Mouse (Mus musculus) macrophage (primary cell): ENCODE measurements around the gene Ccni. TPM values are rescaled to one million over a fixed set of nuclear protein-coding genes. Genes with fewer than 3 reads are reported as not detected.
A peak's percentile ranks its signal among the peaks of the same experiment; 100 is the strongest.

Source experiments
- H3K27ac ChIP-seq: fragments of 350-480 bp; formaldehyde crosslinking; 2 replicates; pipeline ENCODE4 v1.9.0; 2021
- H3K36me3 ChIP-seq: fragments of 350-480 bp; formaldehyde crosslinking; 2 replicates; pipeline ENCODE4 v1.9.0; 2021; ENCODE audit errors: inconsistent target
- H3K4me3 ChIP-seq: fragments of 350-480 bp; formaldehyde crosslinking; 2 replicates; pipeline ENCODE4 v1.9.0; 2021; ENCODE audit errors: inconsistent target
- H3K79me2 ChIP-seq: fragments of 350-480 bp; formaldehyde crosslinking; 2 replicates; pipeline ENCODE4 v1.9.0; 2021; ENCODE audit errors: inconsistent target
- WGBS: methylation state at CpG from one replicate; pipeline ENCODE4 v1.1.7; 2026; ENCODE audit warnings: inconsistent platforms; ENCODE audit not compliant: missing documents; 5-methylcytosine and 5-hydroxymethylcytosine counted together
- polyA plus RNA-seq: library from polyadenylated mRNA; stranded (reverse); fragments of 250-400 nt; gene quantifications from 3 replicates; pipeline ENCODE4 v1.2.4, GENCODE M21; 2018; ENCODE audit warnings: inconsistent platforms

Gene Ccni
- polyA plus RNA-seq, 1 experiment from 2014 or later: 120 TPM

DNA sequence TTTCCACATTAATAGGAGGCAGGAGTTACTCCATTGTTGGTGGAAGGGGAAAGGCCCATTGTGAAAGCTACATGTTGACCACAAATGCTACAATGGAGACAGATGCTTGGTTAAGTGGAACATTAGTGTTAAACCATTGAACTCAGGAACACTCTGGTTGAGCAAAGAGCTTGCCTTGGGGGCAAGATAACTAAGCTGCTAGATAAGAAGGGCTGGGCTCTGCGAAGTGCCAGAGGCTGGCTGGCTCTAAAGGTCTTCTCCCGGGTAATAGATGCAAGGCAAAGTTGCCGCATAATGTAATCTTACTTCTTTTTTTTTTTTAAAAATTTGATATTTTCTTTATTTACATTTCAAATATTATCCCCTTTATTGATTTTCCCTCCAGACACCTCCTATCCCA lies 20.9 kb upstream of the Ccni start:
- Histone ChIP-seq H3K79me2 (no peaks in the 10 kb centered on the region), H3K27ac (no peak overlapping the region), H3K36me3 (no peaks in the 10 kb centered on the region), H3K4me3 (no peak overlapping the region)
- 100% methylated on average over 3 of the region's 3 CpGs for WGBS

DNA sequence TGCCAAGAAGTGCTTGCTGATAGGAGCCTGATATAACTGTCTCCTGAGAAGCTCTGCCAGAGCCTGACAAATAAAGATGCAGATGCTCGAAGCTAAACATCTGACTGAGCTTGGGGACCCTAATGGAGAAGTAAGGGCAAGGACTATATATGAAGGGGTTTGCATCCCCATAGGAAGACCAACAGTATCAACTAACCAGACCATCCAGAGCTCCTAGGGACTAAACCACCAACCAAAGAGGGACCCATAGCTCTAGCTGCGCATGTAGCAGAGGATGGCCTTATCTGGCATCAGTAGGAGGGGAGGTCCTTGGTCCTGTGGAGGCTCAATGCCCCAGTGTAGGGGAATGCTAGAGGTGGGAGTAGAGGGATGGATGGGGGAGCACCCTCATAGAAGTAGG lies 18.3 kb upstream of the Ccni start:
- WGBS: 88% methylated on average over 2 of the region's 2 CpGs
- no peaks in the 10 kb centered on the region for H3K36me3 ChIP-seq
- H3K27ac ChIP-seq: no peak overlapping the region
- no peaks in the 10 kb centered on the region for H3K79me2 ChIP-seq
- no peak overlapping the region for H3K4me3 ChIP-seq

DNA sequence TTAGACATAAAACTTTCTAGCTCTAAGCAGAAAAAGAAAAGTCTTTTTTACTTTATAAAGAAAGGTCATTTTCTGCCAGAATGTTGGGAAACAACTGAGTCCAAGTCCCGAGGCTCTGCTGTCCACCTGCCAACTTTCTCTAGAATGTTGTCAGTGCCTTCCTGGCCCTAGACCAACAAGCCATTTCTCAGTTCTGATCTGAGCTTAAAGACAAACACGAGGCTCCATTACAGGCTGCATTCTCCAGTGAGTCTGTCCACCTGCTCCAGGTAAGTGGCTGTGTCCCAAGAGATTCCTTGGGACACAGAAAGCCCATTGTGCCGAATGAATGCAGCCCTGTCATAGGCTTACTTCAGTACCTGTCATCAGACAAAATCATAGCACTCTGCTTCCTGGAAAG lies 15.4 kb upstream of the Ccni start:
- 73% methylated on average over 3 of the region's 3 CpGs for WGBS
- no peak overlapping the region for H3K27ac ChIP-seq
- no peaks in the 10 kb centered on the region for H3K79me2 ChIP-seq
- no peaks in the 10 kb centered on the region for H3K36me3 ChIP-seq
- no peak overlapping the region for H3K4me3 ChIP-seq

DNA sequence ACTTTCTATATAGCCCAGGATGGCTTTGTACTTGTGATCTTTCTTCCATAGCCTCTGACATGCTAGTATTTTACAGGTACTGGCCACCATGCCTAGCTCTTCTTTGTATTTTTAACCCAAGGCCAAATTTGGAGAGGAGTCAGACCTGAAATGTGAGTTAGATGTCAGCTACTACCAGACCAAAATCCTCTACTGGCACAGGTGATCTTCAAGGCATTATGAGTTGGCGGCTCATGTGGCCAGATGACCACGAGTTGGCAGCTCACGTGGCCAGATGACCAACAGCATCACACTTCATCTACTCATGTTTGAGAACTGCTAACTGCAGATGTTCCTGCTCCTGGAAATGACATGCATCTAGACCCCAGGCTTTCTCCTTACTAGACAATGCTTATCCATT lies 12.1 kb upstream of the Ccni start:
- Histone ChIP-seq H3K4me3 (no peak overlapping the region), H3K36me3 (no peaks in the 10 kb centered on the region), H3K27ac (no peak overlapping the region), H3K79me2 (no peaks in the 10 kb centered on the region)
- 92% methylated on average over 3 of the region's 3 CpGs for WGBS

DNA sequence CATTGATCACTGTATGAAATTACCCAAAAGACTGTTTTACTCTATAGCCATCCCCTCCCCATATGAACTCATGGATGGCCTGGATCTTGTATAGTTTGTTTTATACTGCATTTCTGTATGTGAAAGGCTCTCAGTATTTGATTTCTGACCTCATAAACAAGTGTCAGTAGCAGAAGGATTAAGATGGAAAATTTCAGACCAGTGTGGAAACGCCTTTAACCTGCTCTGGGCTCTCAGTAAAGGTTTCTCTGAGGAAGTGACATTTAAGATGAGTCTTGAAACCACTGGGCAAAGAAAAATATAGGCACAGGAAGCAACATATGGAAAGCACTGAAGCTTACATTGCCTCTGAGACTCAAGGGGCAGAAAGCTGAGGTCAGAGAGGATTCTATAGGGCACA lies 1.3 kb upstream of the Ccni start:
- Histone ChIP-seq H3K27ac (no peak overlapping the region), H3K4me3 (no peak overlapping the region), H3K36me3 (no peaks in the 10 kb centered on the region), H3K79me2 (peaks cover 31% of the 10 kb centered on the region)
- 75% methylated on average over 1 of the region's 1 CpGs for WGBS

DNA sequence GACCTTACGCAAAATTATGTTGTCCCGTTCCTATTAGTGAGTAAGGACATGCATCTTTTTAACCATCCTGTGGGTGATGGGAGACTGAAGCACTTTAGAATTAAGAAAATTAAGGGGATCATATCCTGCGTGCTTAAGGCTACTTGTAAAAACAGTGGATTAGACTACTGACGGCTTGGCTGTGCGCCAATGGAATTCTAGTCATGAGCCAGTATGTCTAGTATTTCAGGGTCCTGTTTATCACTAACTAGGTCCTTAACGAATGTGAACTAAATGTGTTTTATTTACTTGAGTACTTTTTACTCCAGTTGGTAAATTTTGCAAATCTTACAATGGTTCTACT lies 682 bp upstream of the Ccni start:
- Histone ChIP-seq H3K27ac (peak overlapping the region; percentile 75), H3K79me2 (peaks cover 37% of the 10 kb centered on the region)
- WGBS: 12% methylated on average over 6 of the region's 6 CpGs

DNA sequence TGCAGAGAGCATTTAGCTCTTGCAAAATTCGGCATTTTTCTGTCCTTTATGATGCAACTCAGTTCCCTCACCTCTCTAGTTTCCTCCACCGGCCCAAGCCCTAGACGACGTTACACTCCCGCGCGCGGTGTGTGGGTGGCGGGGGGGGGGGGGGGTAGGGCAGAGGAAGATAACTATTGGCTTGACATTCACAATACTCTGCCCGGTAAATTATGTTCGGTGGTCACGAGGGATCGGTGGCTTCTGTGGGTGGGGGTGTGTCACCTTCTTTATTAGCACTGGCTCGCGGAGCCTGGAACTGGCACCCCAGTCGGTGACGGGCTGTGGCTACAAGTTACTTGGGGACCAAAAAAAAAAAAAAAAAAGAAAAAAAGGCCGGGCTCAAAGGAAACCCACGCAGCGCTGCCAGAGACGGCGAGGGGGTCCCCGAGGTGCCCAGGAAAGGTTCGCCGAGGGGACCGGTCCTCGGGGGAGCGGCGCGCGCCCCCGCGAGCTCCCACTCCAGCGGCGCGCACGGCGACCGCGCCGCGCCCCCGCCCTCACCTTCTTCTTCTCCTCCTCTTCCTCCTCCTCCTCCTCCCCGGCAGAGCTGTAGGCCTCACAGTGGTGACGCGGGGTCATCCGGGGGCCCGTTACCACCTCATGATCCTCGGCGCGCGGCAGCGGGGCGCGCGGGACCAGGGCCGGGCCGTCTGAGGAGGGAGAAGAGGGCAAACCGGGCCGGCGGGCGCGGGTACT lies 755 bp downstream of the Ccni start:
- H3K27ac ChIP-seq: peak overlapping the region; percentile 13; the same call in 1 of the 2 replicates
- under 1% methylated on average over 56 of the region's 63 CpGs for WGBS
- H3K4me3 ChIP-seq: peak overlapping the region; percentile 53

More for the DNA sequence above, 682 bp upstream of the Ccni start:
- H3K36me3 ChIP-seq: no peaks in the 10 kb centered on the region
- H3K4me3 ChIP-seq: peak overlapping the region; percentile 46

DNA sequence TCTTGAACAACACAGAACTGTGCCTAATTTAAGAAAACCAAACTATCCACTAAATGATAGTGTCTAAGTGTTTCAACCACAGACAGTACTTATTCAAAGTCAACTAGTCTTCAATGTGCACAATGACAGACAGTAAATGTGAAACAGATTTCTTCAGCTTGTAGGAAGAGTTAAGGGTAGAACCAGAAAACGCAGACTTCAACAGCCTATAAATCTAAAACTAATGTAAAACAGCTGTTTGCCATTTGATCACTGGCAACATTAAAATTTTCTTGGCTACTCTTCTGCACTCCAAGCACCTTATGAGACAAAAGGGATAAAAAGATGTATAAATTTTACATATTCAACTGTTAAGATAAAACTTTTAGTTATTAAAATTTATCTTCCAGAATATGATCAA lies 5.1 kb downstream of the Ccni start:
- 100% methylated on average over 1 of the region's 1 CpGs for WGBS
- peaks cover 16% of the 10 kb centered on the region for H3K36me3 ChIP-seq
- H3K27ac ChIP-seq: no peak overlapping the region

More for the DNA sequence above, 755 bp downstream of the Ccni start:
- Histone ChIP-seq H3K36me3 (peaks cover 10% of the 10 kb centered on the region), H3K79me2 (peaks cover 50% of the 10 kb centered on the region)

DNA sequence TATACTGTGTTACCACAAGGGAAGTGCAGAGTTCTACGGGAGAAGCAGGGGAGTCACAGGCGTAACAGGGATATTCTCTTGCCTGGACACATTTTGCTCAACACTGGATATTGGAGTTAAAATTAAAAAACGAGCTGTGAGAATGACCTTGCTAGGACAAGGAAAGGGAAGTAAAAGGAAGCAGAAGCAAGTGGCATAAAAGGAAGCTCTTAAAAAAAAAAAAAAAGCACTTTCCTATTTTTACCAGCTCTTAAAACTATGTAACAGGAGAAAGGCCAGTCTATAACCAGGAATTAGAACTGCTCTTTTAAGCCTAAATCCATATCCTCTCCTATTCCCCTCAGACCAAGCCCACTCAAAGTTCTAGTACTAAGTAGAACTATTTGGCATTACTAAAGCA lies 8.1 kb downstream of the Ccni start:
- H3K79me2 ChIP-seq: peaks cover 70% of the 10 kb centered on the region
- H3K36me3 ChIP-seq: peaks cover 16% of the 10 kb centered on the region
- peak overlapping the region; percentile 44 for H3K27ac ChIP-seq
- no peak overlapping the region for H3K4me3 ChIP-seq
- WGBS: 51% methylated on average over 3 of the region's 3 CpGs

More for the DNA sequence above, 5.1 kb downstream of the Ccni start:
- no peak overlapping the region for H3K4me3 ChIP-seq
- peaks cover 73% of the 10 kb centered on the region for H3K79me2 ChIP-seq

DNA sequence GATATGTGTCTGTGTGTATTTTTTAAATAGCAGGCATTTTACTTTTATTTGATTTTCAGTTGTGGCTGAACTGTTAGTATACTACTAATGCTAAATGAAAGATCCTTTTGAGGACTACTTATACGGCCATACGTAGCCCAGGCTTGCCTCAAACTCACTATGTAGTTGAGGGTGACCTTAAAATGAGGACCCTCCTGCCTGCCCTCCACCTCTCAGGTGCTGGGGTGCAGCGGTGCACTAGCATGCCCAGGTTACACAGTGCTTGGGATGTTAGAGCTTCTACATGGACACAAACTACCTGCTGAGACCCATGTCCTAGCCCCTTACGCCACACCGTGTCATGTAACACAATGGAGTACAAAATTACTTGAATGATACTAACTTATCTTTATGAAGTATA lies 15.9 kb downstream of the Ccni start:
- WGBS: 94% methylated on average over 5 of the region's 5 CpGs
- Histone ChIP-seq H3K79me2 (peaks cover 52% of the 10 kb centered on the region), H3K4me3 (no peak overlapping the region), H3K27ac (no peak overlapping the region), H3K36me3 (peaks cover 31% of the 10 kb centered on the region)

DNA sequence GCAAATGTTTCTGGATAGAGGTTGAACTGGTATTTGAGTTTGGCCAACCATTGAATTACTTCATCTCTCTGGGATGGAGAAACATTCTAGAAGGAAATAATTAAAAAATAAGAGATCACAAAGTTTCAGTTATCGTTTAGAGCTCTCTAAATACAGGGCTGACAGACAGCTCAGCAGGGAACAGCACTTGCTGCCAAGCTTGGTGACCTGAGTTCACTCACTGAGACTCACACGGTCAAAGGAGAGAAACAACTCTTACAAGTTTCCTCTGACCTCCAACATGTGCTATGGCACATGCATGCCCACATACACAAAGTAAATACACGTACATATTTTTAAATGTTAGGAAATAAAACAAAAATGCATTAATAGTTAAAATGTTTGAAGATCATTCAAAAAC lies 16.7 kb downstream of the Ccni start:
- no peak overlapping the region for H3K27ac ChIP-seq
- peaks cover 34% of the 10 kb centered on the region for H3K36me3 ChIP-seq
- H3K4me3 ChIP-seq: no peak overlapping the region
- WGBS: 92% methylated on average over 3 of the region's 3 CpGs
- H3K79me2 ChIP-seq: peaks cover 44% of the 10 kb centered on the region

DNA sequence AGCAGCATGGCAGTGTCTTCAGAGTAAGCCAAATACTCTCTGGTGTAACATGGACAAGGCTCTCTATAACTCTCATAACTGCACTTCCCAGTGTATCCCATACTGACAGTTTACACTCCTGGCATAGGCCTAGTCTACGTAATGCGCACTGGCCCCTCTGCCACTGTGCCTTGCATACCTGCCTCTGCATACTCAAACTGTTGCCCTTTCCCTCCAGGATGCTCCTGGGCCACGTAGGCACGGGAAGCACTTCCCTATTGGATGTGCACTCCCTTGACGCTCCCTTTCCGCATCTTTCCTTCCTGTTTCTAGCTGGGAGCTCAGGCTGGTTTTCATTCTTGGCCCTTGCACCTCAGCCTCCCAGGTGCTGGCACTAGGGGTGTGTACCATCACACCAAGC lies 21.7 kb downstream of the Ccni start:
- peaks cover 43% of the 10 kb centered on the region for H3K36me3 ChIP-seq
- H3K27ac ChIP-seq: no peak overlapping the region
- H3K79me2 ChIP-seq: peaks cover 1% of the 10 kb centered on the region; the same call in 1 of the 2 replicates
- 90% methylated on average over 6 of the region's 6 CpGs for WGBS
- H3K4me3 ChIP-seq: no peak overlapping the region

DNA sequence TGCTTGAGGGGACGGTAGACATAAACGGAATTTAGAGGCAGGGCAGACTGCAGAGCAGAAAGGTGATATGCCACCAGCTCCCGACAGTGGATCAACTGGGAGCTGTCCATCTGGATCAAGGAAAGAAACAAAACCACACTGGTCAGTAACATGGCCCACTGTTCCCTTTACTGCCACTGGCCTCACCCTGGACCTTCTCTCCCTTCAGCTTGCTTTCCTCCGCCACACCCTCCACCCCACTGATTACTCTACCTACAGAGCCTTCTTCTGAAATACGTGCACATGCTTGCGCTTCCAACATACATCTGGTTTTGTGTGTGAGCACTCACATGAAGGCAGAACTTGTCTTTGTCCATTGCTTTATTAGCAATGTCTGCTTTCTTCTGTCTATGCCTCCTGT lies 23.0 kb downstream of the Ccni start:
- Histone ChIP-seq H3K4me3 (no peak overlapping the region), H3K79me2 (no peaks in the 10 kb centered on the region), H3K36me3 (peaks cover 37% of the 10 kb centered on the region), H3K27ac (no peak overlapping the region)
- WGBS: 98% methylated on average over 6 of the region's 6 CpGs

DNA sequence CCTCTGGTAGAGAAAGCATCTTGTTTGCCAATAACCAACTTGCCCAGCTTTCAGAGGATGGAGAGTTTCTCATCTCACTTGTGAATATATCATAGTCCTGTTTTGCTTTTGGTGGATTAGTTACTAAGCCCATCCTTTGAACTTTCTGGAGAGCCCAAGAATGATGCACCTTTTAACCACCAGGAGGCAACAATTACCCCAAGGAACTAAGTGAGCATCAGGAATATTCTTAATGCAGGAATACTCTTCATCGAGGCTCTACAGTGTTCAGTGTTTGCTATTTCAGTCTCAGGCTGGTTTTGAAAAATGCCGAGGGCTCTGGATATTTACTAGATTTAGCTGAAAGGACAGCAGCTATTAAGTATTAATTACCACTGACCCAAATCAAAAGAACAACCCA lies 26.0 kb downstream of the Ccni start:
- no peaks in the 10 kb centered on the region for H3K79me2 ChIP-seq
- H3K27ac ChIP-seq: no peak overlapping the region
- no peak overlapping the region for H3K4me3 ChIP-seq
- 37% methylated on average over 2 of the region's 2 CpGs for WGBS
- H3K36me3 ChIP-seq: peaks cover 13% of the 10 kb centered on the region

DNA sequence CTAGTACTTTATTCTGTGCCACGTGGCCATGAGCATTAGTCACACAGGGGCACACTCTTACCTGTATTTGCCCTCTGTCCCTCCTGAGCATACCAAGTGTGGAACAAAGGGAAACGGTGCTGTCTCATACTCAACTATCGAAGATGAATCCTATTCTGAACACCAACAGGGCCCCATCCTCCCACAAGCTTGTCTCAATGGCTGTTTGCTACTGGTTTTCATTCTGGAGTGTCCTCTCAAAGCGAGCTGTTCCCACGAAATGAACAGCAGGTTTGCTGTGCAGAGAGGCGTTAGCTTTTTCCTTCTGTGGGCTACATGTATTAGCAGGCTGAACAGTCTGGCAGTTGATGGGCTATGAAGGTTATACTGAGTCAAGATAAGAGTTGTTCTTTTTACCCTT lies 27.7 kb downstream of the Ccni start:
- Histone ChIP-seq H3K36me3 (peaks cover 5% of the 10 kb centered on the region; the same call in 1 of the 2 replicates), H3K79me2 (no peaks in the 10 kb centered on the region), H3K4me3 (no peak overlapping the region), H3K27ac (no peak overlapping the region)
- 75% methylated on average over 6 of the region's 6 CpGs for WGBS

DNA sequence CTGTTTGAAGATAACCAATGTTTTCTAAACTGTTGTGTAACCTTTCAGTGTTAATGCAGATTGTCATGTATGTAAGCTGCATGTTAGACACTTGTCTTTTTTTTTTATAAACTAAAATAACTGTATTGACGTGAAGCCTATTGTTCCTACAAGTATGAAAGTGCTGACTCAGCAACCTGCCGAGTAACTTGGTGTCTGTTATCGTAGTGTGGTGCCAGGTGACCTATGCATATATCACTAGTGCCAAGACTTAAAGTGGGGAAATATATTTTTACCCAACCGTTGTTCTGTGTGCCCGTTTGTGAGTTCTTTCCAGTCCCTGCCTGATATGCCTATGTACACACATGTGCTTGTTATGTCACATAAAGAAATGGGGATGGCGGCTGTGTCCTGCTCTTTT lies 31.6 kb downstream of the Ccni start:
- H3K4me3 ChIP-seq: no peak overlapping the region
- H3K27ac ChIP-seq: no peak overlapping the region
- H3K36me3 ChIP-seq: peaks cover 4% of the 10 kb centered on the region; the same call in 1 of the 2 replicates
- 89% methylated on average over 6 of the region's 6 CpGs for WGBS
- no peaks in the 10 kb centered on the region for H3K79me2 ChIP-seq
